Comparison of ENCODE assay signal across 8 mouse cellular contexts in genomic region chr5:10633176-10633575, GRCm38 (mm10).
DNase-seq lines count a peak whose midpoint lies in the region; TF ChIP-seq lines count a peak whose summit lies in the region.
"Had no signal": no experiment of that assay in that cellular context is flagged by ENCODE, and none has a peak within 500 bp of the region (broad histone marks: within the 10 kb centered on the region; RNA-seq: fewer than 3 reads in every experiment).

No protein-coding gene starts in this region.

- H3K79me2 ChIP-seq in CH12.LX (replicated peaks; ENCODE audit: control insufficient read depth, extremely low read depth, insufficient read depth, poor library complexity, severe bottlenecking): no peaks in the 10 kb centered on the region

- H3K27ac ChIP-seq in CH12.LX (ENCODE audit: insufficient read depth, low read depth): no peak overlapping the region
- H3K27ac ChIP-seq in thymus, adult 2 months (ENCODE audit: control insufficient read depth, insufficient read depth, low read length): no peak overlapping the region
- H3K27ac ChIP-seq: embryonic facial prominence, embryonic 12.5 days had no signal

- TF ChIP-seq CTCF in CH12.LX (conservative IDR thresholded peaks at IDR 0.05 in 1 of 2, IDR thresholded peaks at IDR 0.05 in 1 of 2; ENCODE audit: low read depth in 2 of 2, low read length in 2 of 2): peak in 1 of 2 experiments; percentile 84; a peak in 2 of 4 replicates
- no peak for TF ChIP-seq CTCF in thymus, adult 2 months (IDR thresholded peaks at IDR 0.05; ENCODE audit: borderline replicate concordance, control insufficient read depth, extremely low read depth, insufficient read depth, low read length, poor library complexity)

- H3K4me2 ChIP-seq in CH12.LX (ENCODE audit: insufficient read depth, low read depth, poor library complexity, severe bottlenecking): no peak overlapping the region
- H3K4me2 ChIP-seq: embryonic facial prominence, embryonic 12.5 days had no signal

- no peak for TF ChIP-seq POLR2A in CH12.LX (IDR thresholded peaks at IDR 0.05; ENCODE audit: low read depth, low read length)
- no peak for TF ChIP-seq POLR2A in thymus, adult 2 months (IDR thresholded peaks at IDR 0.05; ENCODE audit: control insufficient read depth, extremely low read depth, insufficient read depth, low read length, poor library complexity)

- H3K9ac ChIP-seq in CH12.LX (ENCODE audit: insufficient read depth, low read depth): no peak overlapping the region
- H3K9ac ChIP-seq: embryonic facial prominence, embryonic 12.5 days had no signal

- no peak for TF ChIP-seq EP300 in CH12.LX (IDR thresholded peaks at IDR 0.05; ENCODE audit: low read length)

- H3K36me3 ChIP-seq in CH12.LX (replicated peaks in 1 of 2; ENCODE audit: control insufficient read depth in 1 of 2, insufficient read depth in 1 of 2, low read length in 1 of 2): no peaks in the 10 kb centered on the region
- H3K36me3 ChIP-seq in thymus, adult 2 months (ENCODE audit: control insufficient read depth, insufficient read depth, low read length): no peaks in the 10 kb centered on the region
- H3K36me3 ChIP-seq: embryonic facial prominence, embryonic 12.5 days had no signal

- H3K4me1 ChIP-seq in CH12.LX (ENCODE audit: control insufficient read depth in 1 of 2, insufficient read depth in 2 of 2): no peaks in the 10 kb centered on the region
- no peaks in the 10 kb centered on the region for H3K4me1 ChIP-seq in thymus, adult 2 months (replicated peaks; ENCODE audit: control insufficient read depth, insufficient read depth, low read length)
- H3K4me1 ChIP-seq: embryonic facial prominence, embryonic 12.5 days had no signal

- peak; percentile 91 for TF ChIP-seq RAD21 in CH12.LX (IDR thresholded peaks at IDR 0.05; ENCODE audit: low read depth, low read length)

- H3K9me3 ChIP-seq in CH12.LX (replicated peaks; ENCODE audit: low read length): peaks cover 5% of the 10 kb centered on the region
- H3K9me3 ChIP-seq: embryonic facial prominence, embryonic 12.5 days had no signal

- WGBS in thymus, adult 2 months: 13% methylated on average over 1 of the region's 1 CpGs

- H3K27me3 ChIP-seq in CH12.LX (replicated peaks): no peaks in the 10 kb centered on the region
- no peaks in the 10 kb centered on the region for H3K27me3 ChIP-seq in thymus, adult 2 months (ENCODE audit: control insufficient read depth, insufficient read depth, low read length)
- H3K27me3 ChIP-seq: embryonic facial prominence, embryonic 12.5 days had no signal

- dilution Hi-C loops in CH12.LX (cut with MboI; ENCODE audit: extremely low pct_ligation_motif_present, extremely low pct_unique_long_range_greater_than_20kb, low sequenced_read_pairs): no loop called here

- DNase-seq in layer of hippocampus, adult 11-12 months (ENCODE audit: low spot score): peak; percentile 58
- DNase-seq in layer of hippocampus, postnatal 36 days: no peak
- peak; percentile 14 for DNase-seq in CH12.LX (ENCODE audit: extremely low read depth)
- peak; percentile 30 for DNase-seq in NIH3T3 (ENCODE audit: low read depth)
- peak; percentile 4 for DNase-seq in induced T-regulatory cell, adult 2 months (ENCODE audit: low read depth)
- no peak for DNase-seq in neural tube, embryonic 10.5 days (ENCODE audit: extremely low spot score, low spot score)
- no peak for DNase-seq in thymus, adult 2 months

- in situ Hi-C loops in CH12.LX (cut with MboI; ENCODE audit: low pct_ligation_motif_present, low pct_unique_long_range_greater_than_20kb, low sequenced_read_pairs): no loop called here

- H3K4me3 ChIP-seq in CH12.LX (replicated peaks in 1 of 3; ENCODE audit: low read depth in 2 of 3, low read length in 2 of 3, poor library complexity in 1 of 3): no peak overlapping the region
- H3K4me3 ChIP-seq in thymus, adult 2 months (ENCODE audit: control insufficient read depth, insufficient read depth, low read length): no peak overlapping the region
- H3K4me3 ChIP-seq: embryonic facial prominence, embryonic 12.5 days had no signal

TF ChIP-seq in CH12.LX, 34 proteins besides CTCF, POLR2A, EP300 and RAD21:
- TF ChIP-seq MEF2A (IDR thresholded peaks at IDR 0.05; ENCODE audit: borderline replicate concordance, low read depth, low read length) (peak; percentile 56; the same call in 1 of the 2 replicates), MAZ (IDR thresholded peaks at IDR 0.05; ENCODE audit: low read depth, low read length) (no peak), ZNF384 (IDR thresholded peaks at IDR 0.05; ENCODE audit: low read depth, low read length) (no peak), UBTF (IDR thresholded peaks at IDR 0.05; ENCODE audit: low read depth, low read length) (no peak), SMC3 (IDR thresholded peaks at IDR 0.05; ENCODE audit: low read depth, low read length) (peak; percentile 83), ZC3H11A (IDR thresholded peaks at IDR 0.05; ENCODE audit: low read depth, low read length) (peak; percentile 67)

Comparison
In these comparisons a context has a peak if more than half of its experiments do, and no peak if none do; other contexts are left out.
1. DNase-seq: peak in layer of hippocampus, adult 11-12 months (single experiment), CH12.LX (single experiment), NIH3T3 (single experiment) and induced T-regulatory cell, adult 2 months (single experiment); none in layer of hippocampus, postnatal 36 days (0 of 2), neural tube, embryonic 10.5 days (single experiment) and thymus, adult 2 months (single experiment).